Mouse (Mus musculus) intestine, postnatal 0 days (tissue): ENCODE results near the gene E2f2. TPM values are rescaled to one million over a fixed set of nuclear protein-coding genes. Genes with fewer than 3 reads are reported as not detected.

Experiments used
- ATAC-seq: fragments of 200-750 bp; cut with Nextera tagmentation; 2 replicates; pipeline ENCODE4 v1.8.0; 2017; ENCODE audit warnings: mild to moderate bottlenecking, moderate TSS enrichment, moderate library complexity
- H3K27ac ChIP-seq: fragments of 300-500 bp; sonication (generic); 2 replicates; pipeline ENCODE4 v1.5.1; 2014; ENCODE audit warnings: mild to moderate bottlenecking, low read depth, low read length, moderate library complexity
- H3K27me3 ChIP-seq: fragments of 300-500 bp; sonication (generic); replicated peaks from 2 replicates; pipeline ENCODE4 v1.6.1; 2014; ENCODE audit warnings: low read length, mixed read lengths; ENCODE audit not compliant: control insufficient read depth, insufficient read depth
- H3K36me3 ChIP-seq: fragments of 300-500 bp; sonication (generic); 2 replicates; pipeline ENCODE4 v1.6.1; 2014; ENCODE audit warnings: mild to moderate bottlenecking, moderate library complexity; ENCODE audit not compliant: control insufficient read depth, insufficient read depth
- H3K4me1 ChIP-seq: fragments of 300-500 bp; sonication (generic); replicated peaks from 2 replicates; pipeline ENCODE4 v1.6.1; 2014; ENCODE audit warnings: antibody characterized with exemption, low read length, mixed read lengths; ENCODE audit not compliant: control insufficient read depth, insufficient read depth
- H3K4me2 ChIP-seq: fragments of 300-500 bp; sonication (generic); replicated peaks from 2 replicates; pipeline ENCODE4 v1.6.1; 2014; ENCODE audit warnings: low read depth, mild to moderate bottlenecking, moderate library complexity
- H3K4me3 ChIP-seq: fragments of 300-500 bp; sonication (generic); 2 replicates; pipeline ENCODE4 v1.5.1; 2014; ENCODE audit warnings: low read depth, low read length
- H3K9ac ChIP-seq: fragments of 300-500 bp; sonication (generic); 2 replicates; pipeline ENCODE4 v1.6.1; 2014; ENCODE audit warnings: mild to moderate bottlenecking, low read depth, low read length
- H3K9me3 ChIP-seq: fragments of 300-500 bp; sonication (generic); 2 replicates; pipeline ENCODE4 v1.6.1; 2016; ENCODE audit warnings: mixed run types; ENCODE audit not compliant: control insufficient read depth
- CTCF ChIP-seq: sonication (generic); IDR thresholded peaks from 2 replicates; pipeline ENCODE4 v1.5.1; 2016; ENCODE audit warnings: low read depth, mild to moderate bottlenecking, control low read depth, antibody characterized with exemption, moderate library complexity
- WGBS: fragments of 180-500 bp; shearing (Covaris S2); extraction: QIAGEN DNeasy Blood & Tissue Kit; methylation state at CpG from one replicate; pipeline ENCODE4 v1.1.7; 2014; 5-methylcytosine and 5-hydroxymethylcytosine counted together
- polyA plus RNA-seq: library from polyadenylated mRNA; unstranded; fragments of >200 nt; fragmentation: Nextera tagmentation; extraction: Ambion mirVana; gene quantifications from 2 replicates; pipeline ENCODE4 v1.2.1, GENCODE M21; 2015

The E2f2 gene
- 4.1 and 4.2 TPM in 2 replicates for polyA plus RNA-seq

- WGBS: under 1% methylated on average over 35 of the region's 35 CpGs
- Histone ChIP-seq H3K9ac (peak within 1 kb of the TSS; percentile 64), H3K9me3 (no peaks in the 10 kb centered on the region), H3K4me2 (peak within 1 kb of the TSS; percentile 100), H3K27ac (peak within 1 kb of the TSS; percentile 85), H3K36me3 (no peaks in the 10 kb centered on the region), H3K4me1 (peaks cover 16% of the 10 kb centered on the region; the same call in 1 of the 2 replicates), H3K4me3 (peak within 1 kb of the TSS; percentile 78), H3K27me3 (no peaks in the 10 kb centered on the region)
- ATAC-seq: peak; percentile 47
- TF ChIP-seq CTCF: no peak
Measured at GRCm38 (mm10) chr4:136172011-136172541, at the start of gene E2f2. E2f2 (plus strand) TSS chr4:136172394.

GRCm38 (mm10) chr4:136123111-136123791 lies 48.9 kb upstream of the E2f2 start:
- 28% methylated on average over 8 of the region's 8 CpGs for WGBS
- Histone ChIP-seq H3K4me2 (peak overlapping the region; percentile 13), H3K36me3 (no peaks in the 10 kb centered on the region), H3K9me3 (no peaks in the 10 kb centered on the region), H3K4me1 (0 out of 2 replicates have a peak, but pooled peaks cover 10% of the 10 kb centered on the region), H3K9ac (no peak overlapping the region), H3K27ac (peak overlapping the region; percentile 61), H3K4me3 (no peak overlapping the region), H3K27me3 (no peaks in the 10 kb centered on the region)
- ATAC-seq: peak; percentile 72
- no peak for TF ChIP-seq CTCF

- H3K27ac ChIP-seq: no peak overlapping the region; the same call in 1 of the 2 replicates
- H3K36me3 ChIP-seq: no peaks in the 10 kb centered on the region
- no peaks in the 10 kb centered on the region for H3K27me3 ChIP-seq
- 67% methylated on average over 3 of the region's 3 CpGs for WGBS
- no peak overlapping the region for H3K9ac ChIP-seq
- TF ChIP-seq CTCF: no peak
- 0 out of 2 replicates have a peak, but pooled peaks cover 10% of the 10 kb centered on the region for H3K4me1 ChIP-seq
- no peak for ATAC-seq
- H3K4me2 ChIP-seq: no peak overlapping the region; the same call in 1 of the 2 replicates
- no peak overlapping the region for H3K4me3 ChIP-seq
- no peaks in the 10 kb centered on the region for H3K9me3 ChIP-seq
Measured at GRCm38 (mm10) chr4:136123792-136124161, 48.4 kb upstream of the E2f2 start.

GRCm38 (mm10) chr4:136124581-136124980 lies 47.6 kb upstream of the E2f2 start:
- H3K27ac ChIP-seq: no peak overlapping the region
- TF ChIP-seq CTCF: no peak
- no peak overlapping the region for H3K4me3 ChIP-seq
- H3K9ac ChIP-seq: no peak overlapping the region
- no peak overlapping the region for H3K4me2 ChIP-seq
- WGBS: 96% methylated on average over 4 of the region's 4 CpGs
- no peak for ATAC-seq
- H3K9me3 ChIP-seq: no peaks in the 10 kb centered on the region
- no peaks in the 10 kb centered on the region for H3K36me3 ChIP-seq
- no peaks in the 10 kb centered on the region for H3K27me3 ChIP-seq
- 0 out of 2 replicates have a peak, but pooled peaks cover 10% of the 10 kb centered on the region for H3K4me1 ChIP-seq

- no peak overlapping the region for H3K9ac ChIP-seq
- TF ChIP-seq CTCF: no peak
- WGBS: 89% methylated on average over 11 of the region's 11 CpGs
- no peaks in the 10 kb centered on the region for H3K36me3 ChIP-seq
- H3K9me3 ChIP-seq: no peaks in the 10 kb centered on the region
- H3K4me2 ChIP-seq: no peak overlapping the region
- no peak overlapping the region for H3K27ac ChIP-seq
- no peaks in the 10 kb centered on the region for H3K27me3 ChIP-seq
- ATAC-seq: no peak
- no peak overlapping the region for H3K4me3 ChIP-seq
- H3K4me1 ChIP-seq: 0 out of 2 replicates have a peak, but pooled peaks cover 10% of the 10 kb centered on the region
Measured at GRCm38 (mm10) chr4:136125458-136125857, 46.7 kb upstream of the E2f2 start.

GRCm38 (mm10) chr4:136126019-136126418 lies 46.2 kb upstream of the E2f2 start:
- H3K4me2 ChIP-seq: no peak overlapping the region
- no peaks in the 10 kb centered on the region for H3K27me3 ChIP-seq
- H3K9ac ChIP-seq: no peak overlapping the region
- no peaks in the 10 kb centered on the region for H3K9me3 ChIP-seq
- H3K36me3 ChIP-seq: no peaks in the 10 kb centered on the region
- 85% methylated on average over 5 of the region's 5 CpGs for WGBS
- H3K4me3 ChIP-seq: no peak overlapping the region
- H3K4me1 ChIP-seq: 0 out of 2 replicates have a peak, but pooled peaks cover 10% of the 10 kb centered on the region
- ATAC-seq: no peak
- no peak for TF ChIP-seq CTCF
- H3K27ac ChIP-seq: no peak overlapping the region
